Mouse (Mus musculus) lung, adult 2 months (tissue): Measurements from ENCODE around the gene Htr1f.

Experiments
- CTCF ChIP-seq: fragments of 200-500 bp; IDR thresholded peaks from 2 replicates; pipeline ENCODE4 v1.5.1; 2011; ENCODE audit warnings: mild to moderate bottlenecking, low read length, control low read depth; ENCODE audit not compliant: insufficient read depth
- POLR2A ChIP-seq: fragments of 200-500 bp; IDR thresholded peaks from 2 replicates; pipeline ENCODE4 v1.6.1; 2011; ENCODE audit warnings: low read depth, mild to moderate bottlenecking, control low read depth, low read length, borderline replicate concordance; ENCODE audit errors: extremely low read depth

DNA sequence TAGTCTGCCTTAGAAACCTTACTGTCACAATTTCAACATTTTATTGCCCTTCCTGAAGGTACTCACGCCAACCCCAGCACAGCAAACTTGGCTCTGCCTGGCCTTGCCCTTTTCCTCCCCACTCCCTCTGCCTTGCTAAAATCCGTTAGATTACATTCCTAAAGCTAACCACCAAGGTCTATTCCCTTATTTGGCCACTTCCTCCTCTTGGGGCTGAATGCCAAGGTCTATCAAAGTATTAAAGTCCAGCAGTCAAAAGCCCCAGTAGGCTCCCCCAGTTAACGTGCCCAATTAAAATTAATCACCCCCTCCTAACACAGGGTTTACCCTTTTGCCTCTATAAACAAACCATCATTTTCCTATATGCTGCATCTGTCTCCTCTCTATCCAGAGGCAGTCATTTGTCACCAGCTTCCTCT, 221.2 kb downstream of the Htr1f start:
- TF ChIP-seq POLR2A (no peak), CTCF (no peak)
